Mouse (Mus musculus) telencephalon, adult 2 months (tissue): ENCODE results near the gene Lipc.

Experiments used
- DNase-seq: peaks from one replicate; pipeline ENCODE4 v3.0.0-alpha.2; 2011; ENCODE audit warnings: low read depth, low spot score

Gene Lipc

DNA sequence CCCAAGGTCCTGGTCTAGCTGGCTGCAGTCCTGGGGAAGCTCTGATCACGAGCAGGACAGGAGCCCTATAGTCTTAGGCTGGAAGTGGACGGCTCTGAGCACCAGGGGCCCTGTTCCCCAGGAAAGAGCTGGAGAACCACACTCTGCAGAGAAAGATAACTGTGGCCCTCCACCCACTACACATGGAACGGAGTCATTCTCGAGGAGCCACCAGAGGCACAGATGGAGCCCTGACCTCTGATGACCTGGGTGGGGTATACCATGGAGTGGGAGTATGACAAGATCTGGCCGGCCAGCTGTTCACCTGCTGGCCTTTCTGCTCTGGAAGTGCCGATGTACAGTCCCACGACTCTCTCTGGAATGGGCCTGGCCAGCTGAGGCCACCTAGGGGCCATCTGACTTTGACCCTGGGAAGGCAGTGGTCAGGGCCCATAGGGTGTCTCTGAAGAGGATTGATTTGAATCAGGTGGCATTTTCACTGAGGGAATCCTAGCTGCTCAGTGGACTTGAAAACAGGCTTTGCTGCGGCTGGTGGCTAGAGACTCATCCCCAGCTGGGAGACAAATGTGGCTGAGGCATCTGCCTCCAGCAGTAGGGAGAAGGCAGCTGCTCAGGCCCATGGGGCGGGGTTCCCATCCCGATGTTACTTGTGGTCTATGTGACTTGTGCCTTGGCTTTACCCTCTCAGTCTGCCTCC lies 37.2 kb downstream of the Lipc start:
- DNase-seq = no peak

GRCm38 (mm10) chr9:70911163-70911562 lies 40.9 kb downstream of the Lipc start:
- DNase-seq = no peak

DNA sequence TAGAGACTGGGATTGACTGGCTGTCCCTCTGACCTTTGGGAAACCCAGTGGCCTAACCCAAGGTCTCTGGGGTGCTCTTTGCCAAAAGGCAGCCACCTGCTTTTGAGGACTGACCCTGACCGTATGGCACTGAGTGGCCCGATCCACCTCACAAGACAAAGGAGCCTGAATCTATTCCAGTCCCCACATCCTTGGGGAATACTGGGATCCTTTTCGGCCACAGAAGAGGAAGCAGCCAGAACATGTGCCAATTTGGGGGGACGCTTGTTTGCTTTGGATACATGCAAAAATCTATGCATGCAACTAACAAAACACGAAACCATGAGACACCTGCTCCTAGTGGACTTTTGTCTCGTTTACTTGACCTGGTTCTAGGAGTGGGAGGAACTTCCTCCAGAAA lies 41.7 kb downstream of the Lipc start:
- DNase-seq = no peak

DNA sequence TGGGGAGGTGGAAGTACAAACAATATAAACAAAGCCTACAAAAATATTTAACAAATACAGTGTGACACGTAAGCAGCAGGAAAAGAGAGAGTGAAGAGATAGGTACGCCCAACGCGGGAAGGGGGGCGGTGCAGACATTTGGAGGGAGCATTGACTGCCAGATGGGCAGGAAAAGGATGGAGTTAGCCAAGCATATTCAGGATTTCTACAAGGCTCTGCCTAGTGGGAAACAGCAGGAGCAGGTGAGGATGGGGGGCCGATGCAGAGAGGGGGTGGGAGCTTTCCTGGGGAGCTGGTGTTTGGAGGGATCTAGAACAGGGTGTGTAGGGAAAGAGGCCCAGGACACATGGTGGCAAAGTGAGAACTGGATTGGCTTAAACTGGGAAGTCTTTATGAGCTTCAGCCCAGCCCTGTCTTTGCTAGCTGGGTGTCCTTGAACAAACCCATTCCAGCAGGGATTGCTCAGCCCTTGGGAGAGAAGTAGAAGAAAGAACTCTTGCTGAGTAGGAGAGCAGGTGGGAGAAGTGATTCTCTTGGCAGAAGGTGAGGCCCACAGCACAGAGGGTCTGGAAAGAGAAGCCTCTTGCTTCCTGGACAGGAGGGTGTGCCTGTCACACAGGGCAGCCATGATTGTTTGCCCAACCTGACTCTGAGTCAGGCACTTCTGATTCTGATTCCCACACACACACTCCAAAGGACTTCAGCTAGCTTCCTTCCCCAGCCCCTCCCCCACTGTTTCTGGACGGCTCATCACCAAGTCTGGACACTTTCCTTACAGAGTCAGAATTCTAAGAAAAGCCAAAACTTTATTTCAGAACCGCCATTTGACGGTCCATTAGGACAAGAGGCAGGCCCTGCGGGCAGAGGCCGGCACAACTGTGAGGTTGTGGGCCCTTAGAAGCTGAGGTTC lies 49.0 kb downstream of the Lipc start:
- DNase-seq = no peak

GRCm38 (mm10) chr9:70894201-70894600 lies 57.8 kb downstream of the Lipc start:
- DNase-seq = no peak

- DNase-seq = no peak
Observed at GRCm38 (mm10) chr9:70893526-70893925, 58.5 kb downstream of the Lipc start.

- no peak for DNase-seq
Observed at GRCm38 (mm10) chr9:70892627-70893026, 59.4 kb downstream of the Lipc start.

DNA sequence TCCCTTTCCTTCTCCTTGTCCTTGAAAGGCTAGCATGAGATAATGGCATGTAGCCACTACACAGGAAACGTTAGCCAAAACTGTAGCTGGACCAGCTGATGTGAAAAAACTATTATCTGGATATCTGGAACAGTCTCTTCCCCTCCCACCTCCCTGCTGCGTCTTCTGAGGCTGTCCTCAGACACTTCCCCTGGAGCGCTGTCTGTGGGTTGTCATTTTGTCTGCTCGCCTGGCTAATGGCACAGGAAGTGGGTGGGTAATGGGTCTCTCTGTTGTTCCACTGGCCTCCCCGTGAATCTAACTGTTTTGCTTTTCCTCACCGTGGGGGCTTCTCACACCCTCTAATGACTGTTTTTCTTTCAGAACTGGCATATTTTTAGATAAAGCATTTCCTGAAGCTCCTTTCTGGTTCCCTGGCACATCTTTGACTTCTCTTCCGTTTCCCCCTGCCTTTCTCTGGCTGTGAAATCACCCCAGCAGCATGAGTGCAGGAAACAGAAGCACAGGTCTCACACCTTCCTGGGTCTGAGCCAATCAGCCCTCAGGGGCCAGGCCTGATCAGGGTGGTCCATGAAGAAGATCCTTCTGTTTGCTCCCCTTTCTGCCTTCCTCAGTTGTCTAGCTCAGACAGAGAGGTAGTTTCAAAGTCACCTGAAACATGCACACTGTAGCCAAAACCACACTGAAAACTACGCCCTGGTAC lies 60.4 kb downstream of the Lipc start:
- no peak for DNase-seq

DNA sequence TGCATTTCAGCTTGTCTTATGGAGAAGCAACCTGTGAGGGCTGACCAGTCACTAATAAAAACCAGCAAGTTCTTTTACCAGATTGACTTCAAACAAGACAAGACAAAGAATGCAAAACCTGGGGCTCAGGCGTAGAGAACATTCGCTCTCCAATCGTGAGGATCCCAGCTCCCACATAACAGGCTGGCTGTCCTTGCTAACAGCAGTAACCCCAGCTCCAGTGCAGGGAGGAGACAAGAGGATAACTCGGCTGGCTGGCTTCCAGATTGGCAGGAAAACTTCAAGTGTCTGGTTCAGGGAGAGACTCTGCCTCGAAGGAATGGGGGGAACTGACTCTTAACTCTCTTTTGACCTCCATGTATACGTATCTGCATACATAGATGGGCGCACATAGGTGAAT lies 61.3 kb downstream of the Lipc start:
- no peak for DNase-seq

GRCm38 (mm10) chr9:70888969-70889368 lies 63.1 kb downstream of the Lipc start:
- DNase-seq = no peak

DNA sequence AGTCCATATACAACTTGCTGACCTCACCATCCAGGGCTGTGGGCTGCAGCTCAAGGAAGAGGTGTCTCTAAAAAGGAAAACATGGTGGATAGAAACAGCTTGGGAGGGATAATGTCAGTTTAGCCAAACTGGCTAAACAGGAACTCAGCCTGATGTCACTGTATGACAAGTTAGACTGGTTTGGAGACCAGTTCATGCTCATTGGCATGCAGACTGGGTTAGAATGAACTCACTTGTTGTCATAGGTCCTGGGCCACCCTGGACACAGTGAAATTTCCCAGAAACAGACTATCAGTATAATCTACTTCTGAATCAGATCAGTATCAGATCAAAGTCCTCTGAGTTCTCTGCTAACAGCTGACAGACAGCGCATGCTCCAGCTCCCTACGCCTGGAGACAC lies 63.5 kb downstream of the Lipc start:
- no peak for DNase-seq

- DNase-seq = no peak
Observed at GRCm38 (mm10) chr9:70881982-70882381, 70.0 kb downstream of the Lipc start.

- DNase-seq = no peak
Observed at GRCm38 (mm10) chr9:70878823-70879222, 73.2 kb downstream of the Lipc start.

GRCm38 (mm10) chr9:70878157-70878556 lies 73.9 kb downstream of the Lipc start:
- peak; percentile 66 for DNase-seq

DNA sequence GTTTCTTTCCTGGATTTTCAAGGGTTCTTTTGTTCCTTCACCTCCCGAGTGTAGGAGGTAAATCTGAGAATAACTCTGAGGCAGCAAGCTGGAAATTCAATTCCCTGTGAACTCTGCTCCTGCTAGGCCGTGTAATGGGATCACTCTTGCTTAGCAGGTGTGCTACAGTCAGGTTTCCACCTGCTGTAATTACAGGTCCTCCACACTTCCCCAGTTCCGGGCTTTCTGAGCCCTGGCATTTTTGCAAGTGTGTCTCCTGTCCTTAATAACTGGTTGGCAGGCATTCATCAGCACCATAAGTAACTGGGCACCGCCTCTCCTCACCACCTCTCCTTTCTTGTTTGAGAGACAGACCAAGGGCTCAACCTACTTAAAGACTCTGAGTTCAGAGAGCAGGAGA lies 76.5 kb downstream of the Lipc start:
- no peak for DNase-seq

GRCm38 (mm10) chr9:70875059-70875458 lies 77.0 kb downstream of the Lipc start:
- no peak for DNase-seq

GRCm38 (mm10) chr9:70872675-70873074 lies 79.4 kb downstream of the Lipc start:
- no peak for DNase-seq

GRCm38 (mm10) chr9:70870326-70870725 lies 81.7 kb downstream of the Lipc start:
- no peak for DNase-seq

- no peak for DNase-seq
Observed at GRCm38 (mm10) chr9:70869169-70869873, 82.7 kb downstream of the Lipc start.

GRCm38 (mm10) chr9:70867381-70867780 lies 84.6 kb downstream of the Lipc start:
- DNase-seq = no peak

DNA sequence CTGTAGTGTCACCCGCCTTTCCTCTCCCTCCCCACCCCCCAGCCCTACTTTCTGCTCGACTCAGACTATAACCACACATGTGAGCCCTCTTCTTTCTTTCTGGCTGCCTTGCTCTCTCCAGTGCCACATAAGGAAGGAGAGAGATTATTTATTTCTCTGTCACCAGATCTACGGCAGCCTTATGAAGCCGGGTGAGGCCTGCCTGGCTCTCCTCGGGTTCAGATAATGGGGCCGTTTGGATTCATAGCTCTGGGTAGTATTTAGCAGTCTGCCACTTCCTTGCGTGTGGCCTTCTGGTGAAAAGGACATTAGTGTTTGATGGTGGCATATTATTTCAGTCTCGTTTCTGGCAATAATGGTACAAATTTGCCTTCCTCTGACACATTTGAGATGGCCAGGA lies 88.0 kb downstream of the Lipc start:
- no peak for DNase-seq

GRCm38 (mm10) chr9:70863299-70863698 lies 88.7 kb downstream of the Lipc start:
- DNase-seq = no peak
